ENCODE assay signal across 8 mouse cellular contexts in the genomic region with DNA sequence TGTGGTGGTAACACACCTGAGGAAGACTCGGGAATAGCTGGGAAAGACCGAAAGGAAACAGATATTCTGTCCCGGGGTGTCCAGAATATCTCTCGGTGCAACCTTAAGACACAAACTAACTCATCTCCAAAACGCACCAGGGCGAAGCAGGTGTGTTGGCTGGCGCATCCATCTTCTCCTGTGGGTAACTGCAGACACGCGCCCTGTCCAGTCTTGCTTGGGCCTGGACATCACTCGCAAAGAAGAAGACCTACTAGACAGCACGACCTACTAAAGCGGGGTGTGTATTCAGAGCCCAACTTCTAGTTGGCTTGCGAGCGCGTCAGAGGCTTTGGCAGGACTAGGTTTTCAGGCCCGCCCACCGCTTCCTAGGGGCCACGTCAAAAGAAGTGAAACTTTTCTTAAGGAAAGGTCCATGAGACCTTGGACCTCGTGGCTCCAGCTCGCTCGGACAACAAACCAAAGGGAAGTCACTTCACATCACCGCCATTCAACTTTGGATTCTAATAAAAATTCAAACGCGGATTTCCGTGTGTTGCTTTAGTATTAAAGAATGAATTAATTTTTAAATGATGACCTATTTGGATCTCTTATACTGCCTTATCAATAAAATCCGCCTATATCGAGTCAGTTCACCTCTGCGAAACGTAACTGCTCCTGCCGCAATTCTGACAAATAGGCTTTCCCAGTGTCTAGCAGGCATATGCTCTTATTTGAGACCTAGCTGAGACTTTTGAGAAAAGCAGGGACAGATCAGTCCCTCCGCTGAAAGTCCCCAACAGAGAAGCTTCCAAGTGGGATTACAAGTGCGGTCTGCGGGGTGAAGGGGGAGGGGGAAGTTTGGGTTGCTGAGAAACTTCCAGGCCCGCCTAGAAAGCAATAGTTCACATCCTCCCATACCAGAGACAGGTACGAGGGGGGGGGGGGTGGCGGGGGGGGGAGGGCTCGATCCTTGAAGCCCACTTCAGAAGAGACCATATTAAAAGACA. TPM values are rescaled to one million over a fixed set of nuclear protein-coding genes. Genes with fewer than 3 reads are reported as not detected.
A peak's percentile ranks its signal among the peaks of the same experiment; 100 is the strongest.
DNase-seq lines count a peak whose midpoint lies in the region; ATAC-seq lines count a peak whose summit lies in the region.

No protein-coding gene starts in this region.

- H3K9me3 ChIP-seq in heart, embryonic 10.5 days, result no peaks in the 10 kb centered on the region
- no peaks in the 10 kb centered on the region for H3K9me3 ChIP-seq in hindbrain, embryonic 15.5 days
- no peaks in the 10 kb centered on the region for H3K9me3 ChIP-seq in midbrain, embryonic 13.5 days

- H3K36me3 ChIP-seq in heart, embryonic 10.5 days, result no peaks in the 10 kb centered on the region
- no peaks in the 10 kb centered on the region for H3K36me3 ChIP-seq in hindbrain, embryonic 15.5 days
- no peaks in the 10 kb centered on the region for H3K36me3 ChIP-seq in midbrain, embryonic 13.5 days

- peaks cover 99% of the 10 kb centered on the region for H3K27me3 ChIP-seq in heart, embryonic 10.5 days (ENCODE audit: insufficient read depth, poor library complexity, severe bottlenecking)
- peaks cover 78% of the 10 kb centered on the region for H3K27me3 ChIP-seq in hindbrain, embryonic 15.5 days
- H3K27me3 ChIP-seq in midbrain, embryonic 13.5 days, result peaks cover 97% of the 10 kb centered on the region

- peak overlapping the region; percentile 60 for H3K4me2 ChIP-seq in hindbrain, embryonic 15.5 days
- peak overlapping the region; percentile 62 for H3K4me2 ChIP-seq in midbrain, embryonic 13.5 days (replicated peaks)

- no peak overlapping the region for H3K27ac ChIP-seq in heart, embryonic 10.5 days
- H3K27ac ChIP-seq in hindbrain, embryonic 15.5 days (replicated peaks), result no peak overlapping the region
- H3K27ac ChIP-seq in midbrain, embryonic 13.5 days, result no peak overlapping the region

- H3K4me1 ChIP-seq in heart, embryonic 10.5 days, result peaks cover 12% of the 10 kb centered on the region
- H3K4me1 ChIP-seq in hindbrain, embryonic 15.5 days (replicated peaks), result peaks cover 19% of the 10 kb centered on the region
- H3K4me1 ChIP-seq in midbrain, embryonic 13.5 days (replicated peaks), result peaks cover 27% of the 10 kb centered on the region

- DNase-seq in heart, embryonic 10.5 days (ENCODE audit: low spot score), result peak; percentile 69
- no peak for DNase-seq in heart, postnatal 36 days
- peak; percentile 41 for DNase-seq in embryo, embryonic 10 days (ENCODE audit: low spot score)
- no peak for DNase-seq in right cerebral cortex, adult 18-20 months
- no peak for DNase-seq in cerebellum, postnatal 4 days (ENCODE audit: low spot score in 2 of 2)
- DNase-seq in layer of hippocampus, postnatal 10 days (ENCODE audit: low spot score in 2 of 2), result no peak

- no peak overlapping the region for H3K9ac ChIP-seq in hindbrain, embryonic 15.5 days
- no peak overlapping the region for H3K9ac ChIP-seq in midbrain, embryonic 13.5 days (replicated peaks)

- WGBS in heart, embryonic 10.5 days, result under 1% methylated on average over 35 of the region's 37 CpGs
- 2% methylated on average over 36 of the region's 37 CpGs for WGBS in hindbrain, embryonic 15.5 days
- WGBS in midbrain, embryonic 13.5 days, result 1% methylated on average over 35 of the region's 37 CpGs

- intact Hi-C loops in heart, postnatal 36 days (cut with DNase I), result no loop called here

- ATAC-seq in hindbrain, embryonic 15.5 days (ENCODE audit: low FRiP score, low read depth), result peak; percentile 50; the same call in 1 of the 2 replicates
- ATAC-seq in midbrain, embryonic 13.5 days, result peak; percentile 35; the same call in 1 of the 2 replicates

- H3K4me3 ChIP-seq in heart, embryonic 10.5 days, result peak overlapping the region; percentile 60
- H3K4me3 ChIP-seq in hindbrain, embryonic 15.5 days, result peak overlapping the region; percentile 34
- peak overlapping the region; percentile 38 for H3K4me3 ChIP-seq in midbrain, embryonic 13.5 days (replicated peaks)

RNA-seq across cellular contexts. Expression of a gene that starts 20.7 kb away (rescaled TPM):
- 2.3 and 3.4 TPM in 2 replicates for polyA plus RNA-seq in heart, embryonic 10.5 days (2016; fragmentation: Nextera tagmentation; extraction: Ambion mirVana)
- 1 to 10 TPM; 1.2 to 4.5 TPM for total RNA-seq in heart, postnatal 36 days (2021)
- polyA plus RNA-seq in hindbrain, embryonic 15.5 days (2015; fragmentation: Nextera tagmentation; extraction: Ambion mirVana), result 16.6 and 24.7 TPM in 2 replicates
- polyA plus RNA-seq in midbrain, embryonic 13.5 days (2015; fragmentation: Nextera tagmentation; extraction: Ambion mirVana), result 39.8 and 49.1 TPM in 2 replicates
- 10 to 100 TPM; 55.5 to 75.3 TPM for total RNA-seq in layer of hippocampus, postnatal 10 days (2021)

Comparison
In these comparisons a context has a peak if more than half of its experiments do, and no peak if none do; other contexts are left out.
1. DNase-seq: peak in heart, embryonic 10.5 days (single experiment) and embryo, embryonic 10 days (single experiment); none in heart, postnatal 36 days (0 of 2), right cerebral cortex, adult 18-20 months (single experiment), cerebellum, postnatal 4 days (0 of 2) and layer of hippocampus, postnatal 10 days (0 of 2).
2. Peak in every context shown above with its lines, with median percentiles within 50 percentile points of each other: H3K4me3 ChIP-seq.